Mouse (Mus musculus): ENCODE measurements around the gene Nusap1. TPM values are rescaled to one million over a fixed set of nuclear protein-coding genes. Genes with fewer than 3 reads are reported as not detected.
"Not testable (repeated sequence)": the region's sequence is repeated elsewhere in the genome, so short reads cannot be mapped to it uniquely, and the experiment has no call there.

The Nusap1 gene
- under 1 TPM; 0.07 to 0.21 TPM for total RNA-seq (2021)
- long read RNA-seq, experiment 1: 0 reads
- long read RNA-seq, experiment 2: 0 reads

GRCm38 (mm10) chr2:119618199-119618982 is at the start of gene Nusap1, which contains the start of gene Oip5:
TSS of gene Nusap1 (plus strand) at chr2:119618298.
TSS of gene Oip5 (minus strand) at chr2:119618469.
- DNase-seq (ENCODE audit: low spot score): peak; percentile 92

GRCm38 (mm10) chr2:119572471-119572870 is 45.6 kb upstream of the Nusap1 start:
- no peak for DNase-seq (ENCODE audit: low spot score)

GRCm38 (mm10) chr2:119581571-119581970 is 36.5 kb upstream of the Nusap1 start:
- no peak for DNase-seq (ENCODE audit: low spot score)

- DNase-seq (ENCODE audit: low spot score): no peak
Measured at GRCm38 (mm10) chr2:119583439-119583838, 34.7 kb upstream of the Nusap1 start.

- no peak for DNase-seq (ENCODE audit: low spot score)
Measured at GRCm38 (mm10) chr2:119584282-119584681, 33.8 kb upstream of the Nusap1 start.

GRCm38 (mm10) chr2:119587383-119587782 is 30.7 kb upstream of the Nusap1 start:
- peak; percentile 58 for DNase-seq (ENCODE audit: low spot score)

GRCm38 (mm10) chr2:119591247-119591646 is 26.9 kb upstream of the Nusap1 start:
- DNase-seq (ENCODE audit: low spot score): no peak

GRCm38 (mm10) chr2:119593765-119594112 is 24.4 kb upstream of the Nusap1 start:
- no peak for DNase-seq (ENCODE audit: low spot score)

GRCm38 (mm10) chr2:119594113-119594981 is 23.8 kb upstream of the Nusap1 start:
- peak; percentile 99 for DNase-seq (ENCODE audit: low spot score)

- no peak for DNase-seq (ENCODE audit: low spot score)
Measured at GRCm38 (mm10) chr2:119595308-119595707, 22.8 kb upstream of the Nusap1 start.

GRCm38 (mm10) chr2:119596781-119597330 is 21.2 kb upstream of the Nusap1 start:
- no peak for DNase-seq (ENCODE audit: low spot score)

GRCm38 (mm10) chr2:119601027-119601426 is 17.1 kb upstream of the Nusap1 start:
- DNase-seq (ENCODE audit: low spot score): no peak

- not testable (repeated sequence) for DNase-seq (ENCODE audit: low spot score)
Measured at GRCm38 (mm10) chr2:119601575-119601974, 16.5 kb upstream of the Nusap1 start.

- DNase-seq (ENCODE audit: low spot score): no peak
Measured at GRCm38 (mm10) chr2:119602488-119602887, 15.6 kb upstream of the Nusap1 start.

- no peak for DNase-seq (ENCODE audit: low spot score)
Measured at GRCm38 (mm10) chr2:119603909-119604308, 14.2 kb upstream of the Nusap1 start.

GRCm38 (mm10) chr2:119605361-119605973 is 12.6 kb upstream of the Nusap1 start:
- DNase-seq (ENCODE audit: low spot score): no peak

- no peak for DNase-seq (ENCODE audit: low spot score)
Measured at GRCm38 (mm10) chr2:119607023-119607422, 11.1 kb upstream of the Nusap1 start.

GRCm38 (mm10) chr2:119617841-119618198 is 278 bp upstream of the Nusap1 start:
- DNase-seq (ENCODE audit: low spot score): no peak

GRCm38 (mm10) chr2:119619002-119619401 is 904 bp downstream of the Nusap1 start:
- DNase-seq (ENCODE audit: low spot score): not testable (repeated sequence)

GRCm38 (mm10) chr2:119621302-119621701 is 3.2 kb downstream of the Nusap1 start:
- DNase-seq (ENCODE audit: low spot score): no peak

- no peak for DNase-seq (ENCODE audit: low spot score)
Measured at GRCm38 (mm10) chr2:119636781-119637180, 18.7 kb downstream of the Nusap1 start.
